Mouse (Mus musculus) forebrain, embryonic 16.5 days (tissue): ENCODE data around the gene Oas3. TPM values are rescaled to one million over a fixed set of nuclear protein-coding genes. Genes with fewer than 3 reads are reported as not detected.
"Not testable (repeated sequence)": the region's sequence is repeated elsewhere in the genome, so short reads cannot be mapped to it uniquely, and the experiment has no call there.

ENCODE experiments used
- ATAC-seq: fragments of 200-750 bp; cut with Nextera tagmentation; 2 replicates; pipeline ENCODE4 v1.8.0; 2017; ENCODE audit warnings: mild to moderate bottlenecking, moderate library complexity
- H3K27ac ChIP-seq: fragments of 300-500 bp; sonication (generic); 2 replicates; pipeline ENCODE4 v1.5.1; 2014; ENCODE audit warnings: low read length, control low read depth
- H3K27me3 ChIP-seq: fragments of 300-500 bp; sonication (generic); replicated peaks from 2 replicates; pipeline ENCODE4 v1.6.1; 2014; ENCODE audit warnings: low read length; ENCODE audit not compliant: control insufficient read depth, insufficient read depth
- H3K36me3 ChIP-seq: fragments of 300-500 bp; sonication (generic); 2 replicates; pipeline ENCODE4 v1.6.1; 2014; ENCODE audit not compliant: control insufficient read depth, insufficient read depth
- H3K4me1 ChIP-seq: fragments of 300-500 bp; sonication (generic); replicated peaks from 2 replicates; pipeline ENCODE4 v1.6.1; 2014; ENCODE audit warnings: low read length; ENCODE audit not compliant: control insufficient read depth, insufficient read depth
- H3K4me2 ChIP-seq: fragments of 300-500 bp; sonication (generic); 2 replicates; pipeline ENCODE4 v1.6.1; 2014; ENCODE audit warnings: mild to moderate bottlenecking, low read length, control low read depth
- H3K4me3 ChIP-seq: fragments of 300-500 bp; sonication (generic); replicated peaks from 2 replicates; pipeline ENCODE4 v1.5.1; 2014; ENCODE audit warnings: mild to moderate bottlenecking, low read length, control low read depth
- H3K9ac ChIP-seq: fragments of 300-500 bp; sonication (generic); replicated peaks from 2 replicates; pipeline ENCODE4 v1.6.1; 2014; ENCODE audit warnings: low read depth, low read length, control low read depth
- H3K9me3 ChIP-seq: fragments of 300-500 bp; sonication (generic); 2 replicates; pipeline ENCODE4 v1.6.1; 2016; ENCODE audit warnings: low read length; ENCODE audit not compliant: control insufficient read depth
- WGBS: fragments of 180-500 bp; shearing (Covaris S2); extraction: QIAGEN DNeasy Blood & Tissue Kit; methylation state at CpG from one replicate; pipeline ENCODE4 v1.1.7; 2014; 5-methylcytosine and 5-hydroxymethylcytosine counted together
- polyA plus RNA-seq: library from polyadenylated mRNA; unstranded; fragments of >200 nt; fragmentation: Nextera tagmentation; extraction: Ambion mirVana; gene quantifications from 2 replicates; pipeline ENCODE4 v1.2.1, GENCODE M21; 2015

Oas3 gene
- 0.15 and 0.25 TPM in 2 replicates for polyA plus RNA-seq

GRCm38 (mm10) chr5:120777478-120777877 is at the start of gene Oas3:
Gene Oas3, minus strand, starts transcription at chr5:120777661.
- no peak within 1 kb of the TSS for H3K4me3 ChIP-seq
- 82% methylated on average over 9 of the region's 9 CpGs for WGBS

GRCm38 (mm10) chr5:120818999-120819398 is 41.5 kb upstream of the Oas3 start:
- no peaks in the 10 kb centered on the region for H3K36me3 ChIP-seq
- ATAC-seq, result no peak
- H3K4me2 ChIP-seq, result no peak overlapping the region

More at GRCm38 (mm10) chr5:120777478-120777877, at the start of gene Oas3:
- Histone ChIP-seq H3K27ac (no peak within 1 kb of the TSS), H3K27me3 (no peaks in the 10 kb centered on the region), H3K4me2 (no peak within 1 kb of the TSS), H3K36me3 (no peaks in the 10 kb centered on the region), H3K4me1 (no peaks in the 10 kb centered on the region), H3K9me3 (no peaks in the 10 kb centered on the region), H3K9ac (no peak within 1 kb of the TSS)
- no peak for ATAC-seq

GRCm38 (mm10) chr5:120815949-120816348 is 38.5 kb upstream of the Oas3 start:
- WGBS, result 54% methylated on average over 3 of the region's 3 CpGs
- Histone ChIP-seq H3K4me2 (no peak overlapping the region), H3K9ac (no peak overlapping the region), H3K4me1 (peaks cover 4% of the 10 kb centered on the region; the same call in 1 of the 2 replicates), H3K27me3 (no peaks in the 10 kb centered on the region), H3K9me3 (peaks cover 11% of the 10 kb centered on the region), H3K36me3 (no peaks in the 10 kb centered on the region), H3K27ac (no peak overlapping the region), H3K4me3 (no peak overlapping the region)
- no peak for ATAC-seq

More at GRCm38 (mm10) chr5:120818999-120819398, 41.5 kb upstream of the Oas3 start:
- H3K9ac ChIP-seq, result no peak overlapping the region
- H3K9me3 ChIP-seq, result peaks cover 11% of the 10 kb centered on the region
- no peaks in the 10 kb centered on the region for H3K27me3 ChIP-seq
- no peaks in the 10 kb centered on the region for H3K4me1 ChIP-seq
- H3K4me3 ChIP-seq, result no peak overlapping the region
- H3K27ac ChIP-seq, result no peak overlapping the region

GRCm38 (mm10) chr5:120813023-120813422 is 35.6 kb upstream of the Oas3 start:
- H3K4me1 ChIP-seq, result peaks cover 4% of the 10 kb centered on the region; the same call in 1 of the 2 replicates
- H3K4me3 ChIP-seq, result no peak overlapping the region
- no peaks in the 10 kb centered on the region for H3K27me3 ChIP-seq
- no peak overlapping the region for H3K9ac ChIP-seq
- peak overlapping the region; percentile 49 for H3K4me2 ChIP-seq
- no peak for ATAC-seq
- H3K27ac ChIP-seq, result no peak overlapping the region
- H3K36me3 ChIP-seq, result no peaks in the 10 kb centered on the region
- WGBS, result 85% methylated on average over 6 of the region's 6 CpGs
- no peaks in the 10 kb centered on the region for H3K9me3 ChIP-seq

- peak within 1 kb of the TSS; percentile 52 for H3K9ac ChIP-seq
- H3K4me1 ChIP-seq, result peaks cover 4% of the 10 kb centered on the region; the same call in 1 of the 2 replicates
- H3K4me2 ChIP-seq, result peak within 1 kb of the TSS; percentile 49
- no peaks in the 10 kb centered on the region for H3K27me3 ChIP-seq
- peak within 1 kb of the TSS; percentile 32 for H3K4me3 ChIP-seq
- H3K36me3 ChIP-seq, result no peaks in the 10 kb centered on the region
- peak; percentile 92 for ATAC-seq
- no peak within 1 kb of the TSS for H3K27ac ChIP-seq
- 6% methylated on average over 18 of the region's 18 CpGs for WGBS
- H3K9me3 ChIP-seq, result no peaks in the 10 kb centered on the region
These were observed 34.7 kb upstream of the Oas3 start, which contains the start of gene Oas1c for GRCm38 (mm10) chr5:120811951-120812819. Gene Oas1c, minus strand, starts transcription at chr5:120812514.

GRCm38 (mm10) chr5:120809171-120809570 is 31.7 kb upstream of the Oas3 start:
- WGBS, result 34% methylated on average over 6 of the region's 6 CpGs
- no peak overlapping the region for H3K9ac ChIP-seq
- no peak overlapping the region for H3K27ac ChIP-seq
- no peak overlapping the region for H3K4me3 ChIP-seq
- H3K27me3 ChIP-seq, result no peaks in the 10 kb centered on the region
- H3K4me2 ChIP-seq, result no peak overlapping the region
- no peaks in the 10 kb centered on the region for H3K36me3 ChIP-seq
- H3K4me1 ChIP-seq, result peaks cover 4% of the 10 kb centered on the region; the same call in 1 of the 2 replicates
- ATAC-seq, result no peak
- no peaks in the 10 kb centered on the region for H3K9me3 ChIP-seq

- no peaks in the 10 kb centered on the region for H3K4me1 ChIP-seq
- WGBS, result 94% methylated on average over 1 of the region's 1 CpGs
These were observed 29.0 kb upstream of the Oas3 start for GRCm38 (mm10) chr5:120806458-120806857.

GRCm38 (mm10) chr5:120803596-120803995 is 26.1 kb upstream of the Oas3 start:
- Histone ChIP-seq H3K9me3 (no peaks in the 10 kb centered on the region), H3K27me3 (no peaks in the 10 kb centered on the region), H3K9ac (no peak overlapping the region), H3K36me3 (no peaks in the 10 kb centered on the region), H3K4me3 (no peak overlapping the region), H3K4me2 (no peak overlapping the region), H3K27ac (no peak overlapping the region), H3K4me1 (no peaks in the 10 kb centered on the region)
- 77% methylated on average over 2 of the region's 2 CpGs for WGBS
- no peak for ATAC-seq

More at GRCm38 (mm10) chr5:120806458-120806857, 29.0 kb upstream of the Oas3 start:
- Histone ChIP-seq H3K27ac (no peak overlapping the region), H3K27me3 (no peaks in the 10 kb centered on the region), H3K36me3 (no peaks in the 10 kb centered on the region), H3K9me3 (no peaks in the 10 kb centered on the region), H3K4me3 (no peak overlapping the region), H3K9ac (no peak overlapping the region), H3K4me2 (no peak overlapping the region)
- no peak for ATAC-seq

- H3K4me3 ChIP-seq, H3K27ac ChIP-seq, ATAC-seq, H3K4me2 ChIP-seq, H3K9ac ChIP-seq, H3K36me3 ChIP-seq, H3K27me3 ChIP-seq, H3K9me3 ChIP-seq, H3K4me1 ChIP-seq: not testable (repeated sequence)
- 51% methylated on average over 2 of the region's 2 CpGs for WGBS
These were observed 21.5 kb upstream of the Oas3 start for GRCm38 (mm10) chr5:120798943-120799342.
